Mouse (Mus musculus) liver, embryonic 13.5 days (tissue): Measurements from ENCODE around the gene Klk1b1. TPM values are rescaled to one million over a fixed set of nuclear protein-coding genes. Genes with fewer than 3 reads are reported as not detected.
"Not testable (repeated sequence)": the region's sequence is repeated elsewhere in the genome, so short reads cannot be mapped to it uniquely, and the experiment has no call there.

Experiments
- ATAC-seq: fragments of 200-750 bp; cut with Nextera tagmentation; 2 replicates; pipeline ENCODE4 v1.8.0; 2017; ENCODE audit warnings: low read depth, mild to moderate bottlenecking, moderate number of reproducible peaks, moderate library complexity
- DNase-seq: peaks from one replicate; pipeline ENCODE4 v3.0.0; 2022
- H3K27ac ChIP-seq: fragments of 300-500 bp; sonication (generic); 2 replicates; pipeline ENCODE4 v1.5.1; 2015; ENCODE audit warnings: moderate library complexity, mild to moderate bottlenecking, inconsistent platforms
- H3K27me3 ChIP-seq: fragments of 300-500 bp; sonication (generic); 2 replicates; pipeline ENCODE4 v1.6.1; 2015; ENCODE audit warnings: mild to moderate bottlenecking, inconsistent platforms
- H3K36me3 ChIP-seq: fragments of 300-500 bp; sonication (generic); 2 replicates; pipeline ENCODE4 v1.6.1; 2015; ENCODE audit warnings: mild to moderate bottlenecking, inconsistent platforms
- H3K4me1 ChIP-seq: fragments of 300-500 bp; sonication (generic); replicated peaks from 2 replicates; pipeline ENCODE4 v1.6.1; 2015; ENCODE audit warnings: inconsistent platforms
- H3K4me2 ChIP-seq: fragments of 300-500 bp; sonication (generic); 2 replicates; pipeline ENCODE4 v1.6.1; 2015; ENCODE audit warnings: inconsistent platforms, mild to moderate bottlenecking, moderate library complexity
- H3K4me3 ChIP-seq: fragments of 300-500 bp; sonication (generic); replicated peaks from 2 replicates; pipeline ENCODE4 v1.5.1; 2015; ENCODE audit warnings: mild to moderate bottlenecking, inconsistent platforms
- H3K9ac ChIP-seq: fragments of 300-500 bp; sonication (generic); 2 replicates; pipeline ENCODE4 v1.6.1; 2015; ENCODE audit warnings: mild to moderate bottlenecking, inconsistent platforms
- H3K9me3 ChIP-seq: fragments of 300-500 bp; sonication (generic); replicated peaks from 2 replicates; pipeline ENCODE4 v1.6.1; 2016; ENCODE audit warnings: inconsistent platforms
- WGBS: fragments of 180-500 bp; shearing (Covaris S2); methylation state at CpG from one replicate; pipeline ENCODE4 v1.1.7; 2015; ENCODE audit not compliant: insufficient replicate concordance; 5-methylcytosine and 5-hydroxymethylcytosine counted together
- polyA plus RNA-seq: library from polyadenylated mRNA; unstranded; fragments of >200 nt; fragmentation: Nextera tagmentation; extraction: Ambion mirVana; gene quantifications from 2 replicates; pipeline ENCODE4 v1.2.1, GENCODE M21; 2015

The Klk1b1 gene
- polyA plus RNA-seq, 1 experiment from 2014 or later: not detected

GRCm38 (mm10) chr7:43936551-43936950, 30.0 kb upstream of the Klk1b1 start:
- 76% methylated on average over 14 of the region's 14 CpGs for WGBS

GRCm38 (mm10) chr7:43942293-43942692, 24.3 kb upstream of the Klk1b1 start:
- H3K36me3 ChIP-seq, ATAC-seq, H3K4me1 ChIP-seq, H3K9me3 ChIP-seq, DNase-seq, H3K27me3 ChIP-seq, H3K4me3 ChIP-seq, H3K4me2 ChIP-seq, H3K9ac ChIP-seq, H3K27ac ChIP-seq: not testable (repeated sequence)
- 45% methylated on average over 3 of the region's 3 CpGs for WGBS

More at GRCm38 (mm10) chr7:43936551-43936950, 30.0 kb upstream of the Klk1b1 start:
- H3K27me3 ChIP-seq: no peaks in the 10 kb centered on the region
- no peaks in the 10 kb centered on the region for H3K9me3 ChIP-seq
- DNase-seq: no peak
- H3K4me1 ChIP-seq: no peaks in the 10 kb centered on the region
- no peak for ATAC-seq
- no peak overlapping the region for H3K4me3 ChIP-seq
- no peaks in the 10 kb centered on the region for H3K36me3 ChIP-seq
- H3K9ac ChIP-seq: no peak overlapping the region
- H3K27ac ChIP-seq: no peak overlapping the region
- no peak overlapping the region for H3K4me2 ChIP-seq

- no peak for ATAC-seq
These were observed 21.8 kb upstream of the Klk1b1 start for GRCm38 (mm10) chr7:43944727-43945264.

GRCm38 (mm10) chr7:43950364-43950763, 16.2 kb upstream of the Klk1b1 start, which contains the start of gene Klk1b8:
TSS of gene Klk1b8 (plus strand) at chr7:43950664.
- H3K9ac ChIP-seq: no peak within 1 kb of the TSS
- no peaks in the 10 kb centered on the region for H3K9me3 ChIP-seq
- H3K4me1 ChIP-seq: no peaks in the 10 kb centered on the region
- 43% methylated on average over 2 of the region's 2 CpGs for WGBS
- no peak within 1 kb of the TSS for H3K4me3 ChIP-seq
- no peaks in the 10 kb centered on the region for H3K27me3 ChIP-seq
- no peak within 1 kb of the TSS for H3K27ac ChIP-seq
- H3K36me3 ChIP-seq: no peaks in the 10 kb centered on the region
- ATAC-seq (no peak), DNase-seq (no peak)
- no peak within 1 kb of the TSS for H3K4me2 ChIP-seq

More at GRCm38 (mm10) chr7:43944727-43945264, 21.8 kb upstream of the Klk1b1 start:
- Histone ChIP-seq H3K27me3 (no peaks in the 10 kb centered on the region), H3K36me3 (no peaks in the 10 kb centered on the region), H3K4me1 (no peaks in the 10 kb centered on the region), H3K9me3 (no peaks in the 10 kb centered on the region), H3K4me3 (no peak overlapping the region), H3K4me2 (no peak overlapping the region), H3K27ac (no peak overlapping the region), H3K9ac (no peak overlapping the region)
- no peak for DNase-seq
- WGBS: 65% methylated on average over 3 of the region's 3 CpGs

- Histone ChIP-seq H3K9ac (no peak overlapping the region), H3K27me3 (no peaks in the 10 kb centered on the region), H3K4me1 (no peaks in the 10 kb centered on the region), H3K36me3 (no peaks in the 10 kb centered on the region), H3K9me3 (no peaks in the 10 kb centered on the region), H3K4me3 (no peak overlapping the region), H3K4me2 (no peak overlapping the region), H3K27ac (no peak overlapping the region)
- DNase-seq (no peak), ATAC-seq (no peak)
- WGBS: 49% methylated on average over 4 of the region's 4 CpGs
These were observed 13.8 kb upstream of the Klk1b1 start for GRCm38 (mm10) chr7:43952703-43953102.

GRCm38 (mm10) chr7:43967058-43967457, 507 bp downstream of the Klk1b1 start:
- Histone ChIP-seq H3K4me2 (no peak overlapping the region), H3K27me3 (no peaks in the 10 kb centered on the region), H3K27ac (no peak overlapping the region), H3K4me3 (no peak overlapping the region), H3K9me3 (no peaks in the 10 kb centered on the region), H3K4me1 (no peaks in the 10 kb centered on the region), H3K9ac (no peak overlapping the region), H3K36me3 (no peaks in the 10 kb centered on the region)
- WGBS: 52% methylated on average over 3 of the region's 3 CpGs
- no peak for ATAC-seq
- DNase-seq: no peak

- Histone ChIP-seq H3K4me1 (no peaks in the 10 kb centered on the region), H3K4me3 (no peak overlapping the region), H3K9ac (no peak overlapping the region), H3K27me3 (no peaks in the 10 kb centered on the region), H3K27ac (no peak overlapping the region), H3K9me3 (no peaks in the 10 kb centered on the region), H3K4me2 (no peak overlapping the region), H3K36me3 (no peaks in the 10 kb centered on the region)
- DNase-seq (no peak), ATAC-seq (no peak)
- WGBS: 50% methylated on average over 2 of the region's 2 CpGs
These were observed 1.1 kb downstream of the Klk1b1 start for GRCm38 (mm10) chr7:43967612-43968011.

- H3K4me2 ChIP-seq, H3K27me3 ChIP-seq, H3K4me1 ChIP-seq, H3K9ac ChIP-seq, ATAC-seq, H3K27ac ChIP-seq, H3K9me3 ChIP-seq, DNase-seq, H3K36me3 ChIP-seq, H3K4me3 ChIP-seq: not testable (repeated sequence)
- WGBS: 54% methylated on average over 1 of the region's 1 CpGs
These were observed 9.2 kb downstream of the Klk1b1 start, which contains the start of gene Klk1b9 for GRCm38 (mm10) chr7:43975761-43976160. TSS of gene Klk1b9 (plus strand) at chr7:43976061.

GRCm38 (mm10) chr7:43985657-43986056, 19.1 kb downstream of the Klk1b1 start:
- no peak overlapping the region for H3K4me3 ChIP-seq
- H3K9ac ChIP-seq: no peak overlapping the region
- H3K27me3 ChIP-seq: no peaks in the 10 kb centered on the region
- H3K9me3 ChIP-seq: no peaks in the 10 kb centered on the region
- no peak overlapping the region for H3K27ac ChIP-seq
- no peaks in the 10 kb centered on the region for H3K36me3 ChIP-seq
- no peak for DNase-seq
- H3K4me2 ChIP-seq: no peak overlapping the region
- no peak for ATAC-seq
- H3K4me1 ChIP-seq: no peaks in the 10 kb centered on the region

- H3K4me3 ChIP-seq, H3K4me1 ChIP-seq, ATAC-seq, H3K4me2 ChIP-seq, DNase-seq, H3K36me3 ChIP-seq, H3K27me3 ChIP-seq, H3K9me3 ChIP-seq, H3K9ac ChIP-seq, H3K27ac ChIP-seq: not testable (repeated sequence)
- WGBS: 53% methylated on average over 1 of the region's 1 CpGs
These were observed 28.3 kb downstream of the Klk1b1 start for GRCm38 (mm10) chr7:43994821-43995220.

- H3K4me2 ChIP-seq, H3K9me3 ChIP-seq, H3K4me3 ChIP-seq, H3K27me3 ChIP-seq, H3K9ac ChIP-seq, H3K27ac ChIP-seq, H3K4me1 ChIP-seq, ATAC-seq, H3K36me3 ChIP-seq, DNase-seq: not testable (repeated sequence)
- WGBS: 63% methylated on average over 4 of the region's 4 CpGs
These were observed 29.0 kb downstream of the Klk1b1 start, which contains the start of gene Klk1b11 for GRCm38 (mm10) chr7:43995577-43995976. TSS of gene Klk1b11 (plus strand) at chr7:43995877.

GRCm38 (mm10) chr7:44004847-44005246, 38.3 kb downstream of the Klk1b1 start:
- DNase-seq (no peak), ATAC-seq (no peak)
- H3K9ac ChIP-seq: no peak overlapping the region
- H3K36me3 ChIP-seq: no peaks in the 10 kb centered on the region
- H3K27me3 ChIP-seq: no peaks in the 10 kb centered on the region
- H3K27ac ChIP-seq: no peak overlapping the region
- no peak overlapping the region for H3K4me2 ChIP-seq
- no peaks in the 10 kb centered on the region for H3K4me1 ChIP-seq
- H3K4me3 ChIP-seq: no peak overlapping the region
- H3K9me3 ChIP-seq: no peaks in the 10 kb centered on the region
